Mouse (Mus musculus) kidney, postnatal 0 days (tissue): ENCODE data around the gene Slc35f5. TPM values are rescaled to one million over a fixed set of nuclear protein-coding genes. Genes with fewer than 3 reads are reported as not detected.

Source experiments
- ATAC-seq: fragments of 200-750 bp; cut with Nextera tagmentation; replicated peaks from 2 replicates; pipeline ENCODE4 v1.8.0; 2017; ENCODE audit warnings: low read depth, moderate number of reproducible peaks, moderate TSS enrichment, moderate library complexity; ENCODE audit not compliant: low FRiP score
- DNase-seq: peaks from one replicate; pipeline ENCODE4 v3.0.0-alpha.2; 2016; ENCODE audit warnings: low spot score
- H3K27ac ChIP-seq: fragments of 300-500 bp; sonication (generic); 2 replicates; pipeline ENCODE4 v1.5.1; 2014; ENCODE audit warnings: mild to moderate bottlenecking
- H3K27me3 ChIP-seq: fragments of 300-500 bp; sonication (generic); 2 replicates; pipeline ENCODE4 v1.6.1; 2014; ENCODE audit warnings: low read length, mixed read lengths; ENCODE audit not compliant: insufficient read depth
- H3K36me3 ChIP-seq: fragments of 300-500 bp; sonication (generic); 2 replicates; pipeline ENCODE4 v1.6.1; 2014; ENCODE audit warnings: low read length, mixed read lengths; ENCODE audit not compliant: insufficient read depth
- H3K4me1 ChIP-seq: fragments of 300-500 bp; sonication (generic); replicated peaks from 2 replicates; pipeline ENCODE4 v1.6.1; 2014; ENCODE audit warnings: antibody characterized with exemption, low read length, mixed read lengths; ENCODE audit not compliant: insufficient read depth
- H3K4me2 ChIP-seq: fragments of 300-500 bp; sonication (generic); 2 replicates; pipeline ENCODE4 v1.6.1; 2014; ENCODE audit warnings: mild to moderate bottlenecking, low read length, moderate library complexity, mixed read lengths
- H3K4me3 ChIP-seq: fragments of 300-500 bp; sonication (generic); replicated peaks from 2 replicates; pipeline ENCODE4 v1.5.1; 2014; ENCODE audit warnings: low read depth, low read length
- H3K9ac ChIP-seq: fragments of 300-500 bp; sonication (generic); 2 replicates; pipeline ENCODE4 v1.6.1; 2014; ENCODE audit warnings: low read depth, low read length
- H3K9me3 ChIP-seq: fragments of 300-500 bp; sonication (generic); replicated peaks from 2 replicates; pipeline ENCODE4 v1.6.1; 2016; ENCODE audit warnings: low read length, inconsistent platforms, mixed read lengths
- CTCF ChIP-seq: IDR thresholded peaks from 2 replicates; pipeline ENCODE4 v1.5.1; 2016; ENCODE audit warnings: antibody characterized with exemption, low read depth, mild to moderate bottlenecking, moderate library complexity
- WGBS: fragments of 180-500 bp; shearing (Covaris S2); extraction: QIAGEN DNeasy Blood & Tissue Kit; methylation state at CpG from one replicate; pipeline ENCODE4 v1.1.7; 2014; 5-methylcytosine and 5-hydroxymethylcytosine counted together
- polyA plus RNA-seq: library from polyadenylated mRNA; unstranded; fragments of >200 nt; fragmentation: Nextera tagmentation; extraction: Ambion mirVana; gene quantifications from 2 replicates; pipeline ENCODE4 v1.2.1, GENCODE M21; 2015

Gene Slc35f5
- polyA plus RNA-seq, 1 experiment from 2014 or later = 73.6 TPM

- no peak for DNase-seq
- no peak for TF ChIP-seq CTCF
- Histone ChIP-seq H3K36me3 (peaks cover 44% of the 10 kb centered on the region), H3K9ac (no peak overlapping the region), H3K4me3 (no peak overlapping the region), H3K9me3 (no peaks in the 10 kb centered on the region), H3K27ac (no peak overlapping the region), H3K27me3 (no peaks in the 10 kb centered on the region), H3K4me1 (no peaks in the 10 kb centered on the region), H3K4me2 (no peak overlapping the region)
- ATAC-seq = no peak
- 94% methylated on average over 3 of the region's 3 CpGs for WGBS
These were observed 20.7 kb downstream of the Slc35f5 start for GRCm38 (mm10) chr1:125581134-125581533.

GRCm38 (mm10) chr1:125603620-125604019 is 43.2 kb downstream of the Slc35f5 start:
- Histone ChIP-seq H3K9ac (no peak overlapping the region), H3K27me3 (no peaks in the 10 kb centered on the region), H3K4me2 (no peak overlapping the region), H3K27ac (no peak overlapping the region), H3K9me3 (no peaks in the 10 kb centered on the region), H3K4me3 (no peak overlapping the region), H3K4me1 (no peaks in the 10 kb centered on the region), H3K36me3 (no peaks in the 10 kb centered on the region)
- TF ChIP-seq CTCF = no peak
- 78% methylated on average over 4 of the region's 4 CpGs for WGBS
- no peak for ATAC-seq
- DNase-seq = no peak

GRCm38 (mm10) chr1:125607087-125607803 is 46.9 kb downstream of the Slc35f5 start:
- no peaks in the 10 kb centered on the region for H3K9me3 ChIP-seq
- 20% methylated on average over 10 of the region's 10 CpGs for WGBS
- ATAC-seq = peak; percentile 85
- no peaks in the 10 kb centered on the region for H3K27me3 ChIP-seq
- peak; percentile 96 for TF ChIP-seq CTCF
- H3K4me3 ChIP-seq = no peak overlapping the region
- no peaks in the 10 kb centered on the region for H3K4me1 ChIP-seq
- no peak overlapping the region for H3K27ac ChIP-seq
- H3K4me2 ChIP-seq = no peak overlapping the region
- H3K9ac ChIP-seq = no peak overlapping the region
- H3K36me3 ChIP-seq = no peaks in the 10 kb centered on the region
- DNase-seq = peak; percentile 85

- Histone ChIP-seq H3K4me3 (no peak overlapping the region), H3K9ac (no peak overlapping the region), H3K27ac (no peak overlapping the region), H3K4me2 (no peak overlapping the region), H3K27me3 (no peaks in the 10 kb centered on the region), H3K36me3 (no peaks in the 10 kb centered on the region), H3K9me3 (no peaks in the 10 kb centered on the region), H3K4me1 (no peaks in the 10 kb centered on the region)
- ATAC-seq = 0 out of 2 replicates have a peak, but pooled peaks have one; percentile 10
- TF ChIP-seq CTCF = no peak
- WGBS = 75% methylated on average over 4 of the region's 4 CpGs
- DNase-seq = no peak
These were observed 64.1 kb downstream of the Slc35f5 start for GRCm38 (mm10) chr1:125624376-125625076.

- H3K9me3 ChIP-seq = no peaks in the 10 kb centered on the region
- no peak overlapping the region for H3K4me3 ChIP-seq
- no peak overlapping the region for H3K9ac ChIP-seq
- no peaks in the 10 kb centered on the region for H3K36me3 ChIP-seq
- no peaks in the 10 kb centered on the region for H3K27me3 ChIP-seq
- TF ChIP-seq CTCF = no peak
- no peak for DNase-seq
- no peak overlapping the region for H3K27ac ChIP-seq
- no peak overlapping the region for H3K4me2 ChIP-seq
- ATAC-seq = no peak
- H3K4me1 ChIP-seq = no peaks in the 10 kb centered on the region
- WGBS = 90% methylated on average over 8 of the region's 8 CpGs
These were observed 79.3 kb downstream of the Slc35f5 start for GRCm38 (mm10) chr1:125639501-125640253.

- ATAC-seq = no peak
- Histone ChIP-seq H3K4me3 (no peak overlapping the region), H3K4me2 (no peak overlapping the region), H3K27me3 (no peaks in the 10 kb centered on the region), H3K4me1 (no peaks in the 10 kb centered on the region), H3K36me3 (no peaks in the 10 kb centered on the region), H3K9me3 (no peaks in the 10 kb centered on the region), H3K27ac (no peak overlapping the region), H3K9ac (no peak overlapping the region)
- DNase-seq = no peak
- no peak for TF ChIP-seq CTCF
- WGBS = 7% methylated on average over 1 of the region's 1 CpGs
These were observed 83.2 kb downstream of the Slc35f5 start for GRCm38 (mm10) chr1:125643643-125644042.

Other genes starting within 250 kb of the Slc35f5 start
- 227 and 250 TPM in 2 replicates for gene Actr3, start 124.9 kb upstream of the Slc35f5 start, polyA plus RNA-seq
- 4.7 and 4.9 TPM in 2 replicates for gene Gpr39, start 116.4 kb downstream of the Slc35f5 start, polyA plus RNA-seq